In the genomic region with DNA sequence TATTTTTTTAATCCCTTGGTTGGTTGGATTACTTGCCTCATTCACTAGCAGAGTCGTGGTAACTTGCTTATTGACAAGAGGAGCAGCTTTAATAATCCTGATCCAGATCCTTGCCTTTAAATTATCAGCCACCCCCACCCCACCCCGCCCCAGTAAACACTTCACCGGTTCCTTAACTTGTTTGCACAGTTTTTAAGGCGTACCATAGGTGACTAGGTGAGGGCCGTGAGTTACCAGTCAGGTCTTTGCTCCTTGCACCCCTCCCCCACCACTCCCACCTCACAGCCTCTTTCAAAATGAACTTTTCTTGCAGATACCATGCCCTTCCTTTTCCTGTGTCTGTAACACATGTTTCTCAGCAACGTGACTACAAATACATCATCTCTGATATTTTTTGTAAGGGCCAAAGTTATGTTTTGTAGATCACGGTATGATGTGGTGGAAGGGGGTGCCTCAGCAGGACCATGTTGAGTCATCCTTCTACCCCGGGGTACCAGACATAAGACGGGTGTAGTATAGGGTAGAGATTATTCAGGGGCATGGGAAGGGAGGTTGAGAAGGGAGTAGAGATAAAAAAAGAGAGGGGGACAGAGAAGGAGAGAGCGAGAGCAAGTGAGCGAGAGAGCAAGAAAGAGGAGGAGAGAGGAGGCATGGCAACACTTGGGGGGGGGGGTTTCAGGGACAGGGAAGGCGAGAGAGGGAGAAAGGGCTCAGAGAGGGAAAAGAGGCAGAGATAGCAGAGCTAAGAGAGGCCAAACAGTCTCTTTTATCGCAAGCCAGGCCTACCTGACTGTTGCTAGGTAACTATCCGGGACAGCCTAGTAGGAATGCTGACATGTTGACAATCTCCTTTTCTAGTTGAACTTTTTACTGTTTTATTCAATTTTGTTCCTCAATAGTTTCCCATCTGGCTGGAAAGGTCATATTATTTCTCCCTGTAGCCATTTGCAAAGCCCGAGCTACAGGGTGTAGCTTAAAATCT, we compare ENCODE assay signal across 14 mouse cellular contexts. TPM values are rescaled to one million over a fixed set of nuclear protein-coding genes. Genes with fewer than 3 reads are reported as not detected.
A peak's percentile ranks its signal among the peaks of the same experiment; 100 is the strongest.
DNase-seq lines count a peak whose midpoint lies in the region; ATAC-seq and TF ChIP-seq lines count a peak whose summit lies in the region.
"Had no signal": no experiment of that assay in that cellular context is flagged by ENCODE, and none has a peak within 500 bp of the region (broad histone marks: within the 10 kb centered on the region; RNA-seq: fewer than 3 reads in every experiment).

No protein-coding gene starts in this region.

- TF ChIP-seq EP300 in lung, postnatal 0 days (IDR thresholded peaks at IDR 0.05) = no peak

- H3K9ac ChIP-seq in limb, embryonic 11.5 days (ENCODE audit: low read length) = no peak overlapping the region
- no peak overlapping the region for H3K9ac ChIP-seq in lung, postnatal 0 days (replicated peaks; ENCODE audit: low read depth)
- no peak overlapping the region for H3K9ac ChIP-seq in midbrain, embryonic 14.5 days (replicated peaks; ENCODE audit: low read length)
- H3K9ac ChIP-seq: midbrain, embryonic 15.5 days; neural tube, embryonic 15.5 days had no signal

- H3K27me3 ChIP-seq in limb, embryonic 11.5 days (ENCODE audit: control insufficient read depth, insufficient read depth, low read length) = no peaks in the 10 kb centered on the region
- no peaks in the 10 kb centered on the region for H3K27me3 ChIP-seq in limb, embryonic 10.5 days (ENCODE audit: low read depth, poor library complexity, severe bottlenecking)
- no peaks in the 10 kb centered on the region for H3K27me3 ChIP-seq in lung, postnatal 0 days (replicated peaks; ENCODE audit: insufficient read depth, low read length)
- no peaks in the 10 kb centered on the region for H3K27me3 ChIP-seq in midbrain, embryonic 14.5 days (ENCODE audit: control insufficient read depth, insufficient read depth, low read length)
- H3K27me3 ChIP-seq: midbrain, embryonic 15.5 days; neural tube, embryonic 15.5 days had no signal

- no peak overlapping the region for H3K4me3 ChIP-seq in limb, embryonic 11.5 days (ENCODE audit: low read depth, low read length)
- H3K4me3 ChIP-seq in limb, embryonic 10.5 days = no peak overlapping the region
- no peak overlapping the region for H3K4me3 ChIP-seq in lung, postnatal 0 days (ENCODE audit: low read depth, low read length)
- no peak overlapping the region for H3K4me3 ChIP-seq in midbrain, embryonic 14.5 days (replicated peaks; ENCODE audit: low read depth, low read length)
- H3K4me3 ChIP-seq: midbrain, embryonic 15.5 days; neural tube, embryonic 15.5 days had no signal

- WGBS in limb, embryonic 11.5 days = 74% methylated on average over 15 of the region's 15 CpGs
- WGBS in limb, embryonic 10.5 days = 75% methylated on average over 15 of the region's 15 CpGs
- 44% methylated on average over 15 of the region's 15 CpGs for WGBS in lung, postnatal 0 days
- 61% methylated on average over 15 of the region's 15 CpGs for WGBS in midbrain, embryonic 14.5 days

- no peaks in the 10 kb centered on the region for H3K4me1 ChIP-seq in limb, embryonic 11.5 days (ENCODE audit: control insufficient read depth, insufficient read depth, low read length)
- H3K4me1 ChIP-seq in limb, embryonic 10.5 days = no peaks in the 10 kb centered on the region
- H3K4me1 ChIP-seq in lung, postnatal 0 days (ENCODE audit: insufficient read depth, low read depth, low read length) = no peaks in the 10 kb centered on the region
- no peaks in the 10 kb centered on the region for H3K4me1 ChIP-seq in midbrain, embryonic 14.5 days (ENCODE audit: control insufficient read depth, insufficient read depth, low read length)
- H3K4me1 ChIP-seq: midbrain, embryonic 15.5 days; neural tube, embryonic 15.5 days had no signal

- no peak overlapping the region for H3K4me2 ChIP-seq in limb, embryonic 11.5 days (ENCODE audit: low read depth, severe bottlenecking)
- peak overlapping the region; percentile 17; the same call in 1 of the 2 replicates for H3K4me2 ChIP-seq in lung, postnatal 0 days (replicated peaks; ENCODE audit: low read depth, low read length)
- no peak overlapping the region for H3K4me2 ChIP-seq in midbrain, embryonic 14.5 days (ENCODE audit: low read length)
- H3K4me2 ChIP-seq: midbrain, embryonic 15.5 days; neural tube, embryonic 15.5 days had no signal

- no peak for TF ChIP-seq CTCF in lung, postnatal 0 days (IDR thresholded peaks at IDR 0.05)

- peak; percentile 7 for DNase-seq in limb, embryonic 11.5 days (ENCODE audit: low spot score)
- no peak for DNase-seq in limb, embryonic 10.5 days (ENCODE audit: low spot score)
- DNase-seq in R1 (ENCODE audit: low read depth, low spot score) (peak; percentile 46), MN1 (ENCODE audit: low spot score) (no peak)
- DNase-seq in induced T-regulatory cell, adult 2 months (ENCODE audit: low read depth) = peak; percentile 57
- DNase-seq in lung, postnatal 0 days (ENCODE audit: low spot score) = peak; percentile 65
- DNase-seq in midbrain, embryonic 14.5 days = no peak
- DNase-seq in right cerebral cortex, adult 2 months (ENCODE audit: low spot score in 2 of 2) = no peak
- DNase-seq: cerebellum, adult 11 months; gastrocnemius, postnatal 36 days; kidney, adult 18-20 months; right cerebral cortex, postnatal 14 days had no signal

- no peak overlapping the region for H3K27ac ChIP-seq in limb, embryonic 11.5 days (replicated peaks; ENCODE audit: low read depth, low read length)
- H3K27ac ChIP-seq in limb, embryonic 10.5 days = no peak overlapping the region
- 0 out of 2 replicates have a peak overlapping the region, but pooled peaks have one; percentile 15 for H3K27ac ChIP-seq in lung, postnatal 0 days (ENCODE audit: low read length)
- no peak overlapping the region for H3K27ac ChIP-seq in midbrain, embryonic 14.5 days (replicated peaks; ENCODE audit: low read depth, low read length)
- H3K27ac ChIP-seq: midbrain, embryonic 15.5 days; neural tube, embryonic 15.5 days had no signal

- H3K36me3 ChIP-seq in limb, embryonic 11.5 days (ENCODE audit: control insufficient read depth, insufficient read depth, low read length) = no peaks in the 10 kb centered on the region
- H3K36me3 ChIP-seq in limb, embryonic 10.5 days = no peaks in the 10 kb centered on the region
- H3K36me3 ChIP-seq in lung, postnatal 0 days (ENCODE audit: insufficient read depth, low read length) = no peaks in the 10 kb centered on the region
- H3K36me3 ChIP-seq in midbrain, embryonic 14.5 days (ENCODE audit: control insufficient read depth, insufficient read depth, low read length) = no peaks in the 10 kb centered on the region
- H3K36me3 ChIP-seq: midbrain, embryonic 15.5 days; neural tube, embryonic 15.5 days had no signal

- no peak for ATAC-seq in limb, embryonic 11.5 days (ENCODE audit: insufficient number of reproducible peaks, low FRiP score, low TSS enrichment, low read depth)
- ATAC-seq in lung, postnatal 0 days = peak; percentile 68; the same call in 1 of the 2 replicates
- no peak for ATAC-seq in midbrain, embryonic 14.5 days (ENCODE audit: low FRiP score, low TSS enrichment)
- ATAC-seq: midbrain, embryonic 15.5 days had no signal

- H3K9me3 ChIP-seq in limb, embryonic 11.5 days (ENCODE audit: control insufficient read depth, low read length) = no peaks in the 10 kb centered on the region
- H3K9me3 ChIP-seq in limb, embryonic 10.5 days (replicated peaks) = no peaks in the 10 kb centered on the region
- no peaks in the 10 kb centered on the region for H3K9me3 ChIP-seq in lung, postnatal 0 days (ENCODE audit: low read length)
- no peaks in the 10 kb centered on the region for H3K9me3 ChIP-seq in midbrain, embryonic 14.5 days (ENCODE audit: control insufficient read depth, low read length)
- H3K9me3 ChIP-seq: midbrain, embryonic 15.5 days; neural tube, embryonic 15.5 days had no signal

RNA-seq across cellular contexts. Expression of gene Zkscan3, which starts 12.0 kb away (rescaled TPM):
- 94.2 and 97.2 TPM in 2 replicates for polyA plus RNA-seq in limb, embryonic 11.5 days (2014; fragmentation: Nextera tagmentation; extraction: Ambion mirVana)
- polyA plus RNA-seq in limb, embryonic 10.5 days (2016; fragmentation: Nextera tagmentation; extraction: Ambion mirVana) = 88.7 and 100 TPM in 2 replicates
- 46.3 and 54.3 TPM in 2 replicates for polyA plus RNA-seq in lung, postnatal 0 days (2015; fragmentation: Nextera tagmentation; extraction: Ambion mirVana)
- 61.8 and 69.9 TPM in 2 replicates for polyA plus RNA-seq in midbrain, embryonic 14.5 days (2014; fragmentation: Nextera tagmentation; extraction: Ambion mirVana)

RNA-seq across cellular contexts. Expression of gene Pgbd1, which starts 26.3 kb away (rescaled TPM):
- polyA plus RNA-seq in limb, embryonic 11.5 days (2014; fragmentation: Nextera tagmentation; extraction: Ambion mirVana) = 5.4 and 5.7 TPM in 2 replicates
- 4.9 and 5.1 TPM in 2 replicates for polyA plus RNA-seq in limb, embryonic 10.5 days (2016; fragmentation: Nextera tagmentation; extraction: Ambion mirVana)
- polyA plus RNA-seq in lung, postnatal 0 days (2015; fragmentation: Nextera tagmentation; extraction: Ambion mirVana) = 0.87 TPM in 2 replicates
- polyA plus RNA-seq in midbrain, embryonic 14.5 days (2014; fragmentation: Nextera tagmentation; extraction: Ambion mirVana) = 3.9 and 5.2 TPM in 2 replicates

RNA-seq across cellular contexts. Expression of gene Zscan26, which starts 39.0 kb away (rescaled TPM):
- 22.0 and 25.6 TPM in 2 replicates for polyA plus RNA-seq in limb, embryonic 11.5 days (2014; fragmentation: Nextera tagmentation; extraction: Ambion mirVana)
- 26.1 and 29.9 TPM in 2 replicates for polyA plus RNA-seq in limb, embryonic 10.5 days (2016; fragmentation: Nextera tagmentation; extraction: Ambion mirVana)
- 30.2 and 33.0 TPM in 2 replicates for polyA plus RNA-seq in lung, postnatal 0 days (2015; fragmentation: Nextera tagmentation; extraction: Ambion mirVana)
- polyA plus RNA-seq in midbrain, embryonic 14.5 days (2014; fragmentation: Nextera tagmentation; extraction: Ambion mirVana) = 15.7 and 17.6 TPM in 2 replicates

RNA-seq across cellular contexts. Expression of gene Zscan12, which starts 51.9 kb away (rescaled TPM):
- 20.2 and 20.3 TPM in 2 replicates for polyA plus RNA-seq in limb, embryonic 11.5 days (2014; fragmentation: Nextera tagmentation; extraction: Ambion mirVana)
- 19.6 and 19.7 TPM in 2 replicates for polyA plus RNA-seq in limb, embryonic 10.5 days (2016; fragmentation: Nextera tagmentation; extraction: Ambion mirVana)
- 6.4 and 6.8 TPM in 2 replicates for polyA plus RNA-seq in lung, postnatal 0 days (2015; fragmentation: Nextera tagmentation; extraction: Ambion mirVana)
- 11.8 and 15.9 TPM in 2 replicates for polyA plus RNA-seq in midbrain, embryonic 14.5 days (2014; fragmentation: Nextera tagmentation; extraction: Ambion mirVana)

RNA-seq across cellular contexts. Expression of gene Nkapl, which starts 53.8 kb away (rescaled TPM):
- polyA plus RNA-seq in limb, embryonic 11.5 days (2014; fragmentation: Nextera tagmentation; extraction: Ambion mirVana) = 2.5 and 2.8 TPM in 2 replicates
- polyA plus RNA-seq in limb, embryonic 10.5 days (2016; fragmentation: Nextera tagmentation; extraction: Ambion mirVana) = 2.0 and 2.4 TPM in 2 replicates
- 9.1 and 10.5 TPM in 2 replicates for polyA plus RNA-seq in lung, postnatal 0 days (2015; fragmentation: Nextera tagmentation; extraction: Ambion mirVana)
- polyA plus RNA-seq in midbrain, embryonic 14.5 days (2014; fragmentation: Nextera tagmentation; extraction: Ambion mirVana) = 3.2 and 5.1 TPM in 2 replicates

Comparison
In these comparisons a context has a peak if more than half of its experiments do, and no peak if none do; other contexts are left out.
1. DNase-seq: peak in limb, embryonic 11.5 days (single experiment), R1 (single experiment), induced T-regulatory cell, adult 2 months (single experiment) and lung, postnatal 0 days (single experiment); none in limb, embryonic 10.5 days (single experiment), midbrain, embryonic 14.5 days (single experiment), right cerebral cortex, adult 2 months (0 of 2) and MN1 (single experiment).